Mouse (Mus musculus) liver, embryonic 14.5 days (tissue): ENCODE results near the gene Sgip1.

ENCODE experiments used
- CTCF ChIP-seq: IDR thresholded peaks from 2 replicates; pipeline ENCODE4 v1.5.1; 2016; ENCODE audit warnings: antibody characterized with exemption, low read depth, control low read depth
- EP300 ChIP-seq: IDR thresholded peaks from 2 replicates; pipeline ENCODE4 v1.6.1; 2016; ENCODE audit warnings: antibody characterized with exemption, low read depth

GRCm38 (mm10) chr4:102940738-102941137 lies 199.6 kb downstream of the Sgip1 start:
- no peak for TF ChIP-seq CTCF
- TF ChIP-seq EP300, result no peak
